Mouse (Mus musculus) midbrain, postnatal 0 days (tissue): ENCODE results near the gene Kynu. TPM values are rescaled to one million over a fixed set of nuclear protein-coding genes. Genes with fewer than 3 reads are reported as not detected.

Source experiments
- ATAC-seq: fragments of 200-750 bp; cut with Nextera tagmentation; 2 replicates; pipeline ENCODE4 v1.8.0; 2017; ENCODE audit warnings: moderate number of reproducible peaks, mild to moderate bottlenecking, moderate TSS enrichment, moderate library complexity; ENCODE audit not compliant: low FRiP score
- DNase-seq: peaks from one replicate; pipeline ENCODE4 v3.0.0-alpha.2; 2015; ENCODE audit warnings: low spot score
- H3K27ac ChIP-seq: fragments of 300-500 bp; sonication (generic); 2 replicates; pipeline ENCODE4 v1.5.1; 2014; ENCODE audit warnings: low read depth, mild to moderate bottlenecking, low read length, mixed read lengths
- H3K27me3 ChIP-seq: fragments of 300-500 bp; sonication (generic); 2 replicates; pipeline ENCODE4 v1.6.1; 2014; ENCODE audit warnings: low read length, control low read depth, mixed read lengths; ENCODE audit not compliant: insufficient read depth
- H3K36me3 ChIP-seq: fragments of 300-500 bp; sonication (generic); 2 replicates; pipeline ENCODE4 v1.6.1; 2014; ENCODE audit warnings: low read length, control low read depth, mixed read lengths; ENCODE audit not compliant: insufficient read depth
- H3K4me1 ChIP-seq: fragments of 300-500 bp; sonication (generic); 2 replicates; pipeline ENCODE4 v1.6.1; 2014; ENCODE audit warnings: mild to moderate bottlenecking, control low read depth, antibody characterized with exemption, low read length, mixed read lengths; ENCODE audit not compliant: insufficient read depth
- H3K4me2 ChIP-seq: fragments of 300-500 bp; sonication (generic); 2 replicates; pipeline ENCODE4 v1.6.1; 2014; ENCODE audit warnings: low read depth, mild to moderate bottlenecking, low read length, mixed read lengths; ENCODE audit not compliant: poor library complexity, severe bottlenecking
- H3K4me3 ChIP-seq: fragments of 300-500 bp; sonication (generic); 2 replicates; pipeline ENCODE4 v1.5.1; 2014; ENCODE audit warnings: low read depth, mild to moderate bottlenecking, low read length, moderate library complexity
- H3K9ac ChIP-seq: fragments of 300-500 bp; sonication (generic); replicated peaks from 2 replicates; pipeline ENCODE4 v1.6.1; 2014; ENCODE audit warnings: mild to moderate bottlenecking, low read length, moderate library complexity, mixed read lengths; ENCODE audit not compliant: poor library complexity, severe bottlenecking
- H3K9me3 ChIP-seq: fragments of 300-500 bp; sonication (generic); 2 replicates; pipeline ENCODE4 v1.6.1; 2016; ENCODE audit warnings: low read length, control low read depth
- CTCF ChIP-seq: IDR thresholded peaks from 2 replicates; pipeline ENCODE4 v1.5.1; 2016; ENCODE audit warnings: antibody characterized with exemption, mild to moderate bottlenecking
- WGBS: fragments of 180-500 bp; shearing (Covaris S2); extraction: QIAGEN DNeasy Blood & Tissue Kit; methylation state at CpG from one replicate; pipeline ENCODE4 v1.1.7; 2014; 5-methylcytosine and 5-hydroxymethylcytosine counted together
- polyA plus RNA-seq: library from polyadenylated mRNA; unstranded; fragments of >200 nt; fragmentation: Nextera tagmentation; extraction: Ambion mirVana; gene quantifications from 2 replicates; pipeline ENCODE4 v1.2.1, GENCODE M21; 2015
- total RNA-seq: library from RNA; depleted of rRNA; stranded (reverse); fragments of >200 nt; gene quantifications from 2 replicates; pipeline ENCODE4 v1.2.3, GENCODE M21; 2014; rRNA removed

Kynu gene
- total RNA-seq (not detected in 2 replicates), polyA plus RNA-seq (0.11 and 0.16 TPM in 2 replicates)

DNA sequence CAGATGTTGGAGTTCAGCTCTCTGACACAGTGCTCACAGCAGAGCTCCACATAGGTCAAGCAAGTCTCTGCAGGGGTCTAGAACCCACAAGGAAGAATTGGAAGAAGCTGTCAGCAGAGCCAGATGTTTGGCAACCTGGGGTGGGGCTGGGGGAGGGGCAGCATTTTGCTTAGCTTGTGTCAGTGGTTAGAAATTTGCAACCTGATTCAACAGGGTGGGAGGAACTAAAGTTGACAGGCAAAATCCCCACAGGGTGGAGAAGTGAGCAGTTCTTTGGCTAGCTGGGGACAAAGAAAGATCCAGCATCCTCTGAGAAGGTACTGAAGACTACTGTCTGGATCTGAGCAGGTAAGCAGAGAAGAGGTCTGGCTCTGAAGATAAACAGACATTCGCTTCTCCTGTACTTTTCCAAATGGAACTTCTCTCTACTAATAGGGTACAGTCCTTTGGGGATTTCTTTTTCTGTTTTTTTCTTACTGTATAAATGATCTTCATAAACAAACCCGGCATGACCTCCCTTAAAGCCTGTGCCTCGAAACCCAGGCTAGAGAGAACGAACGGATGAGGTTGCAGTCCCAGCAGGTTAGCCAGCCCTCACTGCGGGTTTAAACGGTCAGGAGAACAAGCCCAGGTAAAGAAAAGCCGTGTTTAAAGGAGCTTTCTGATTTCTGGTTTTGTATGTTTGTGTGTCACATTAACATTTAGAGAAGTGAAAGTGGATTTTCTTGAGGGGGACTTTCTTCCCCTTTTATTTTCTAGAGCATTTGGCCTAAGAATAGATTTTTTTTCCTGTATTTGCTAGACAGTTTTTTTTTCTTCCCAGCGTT lies at the start of gene Kynu:
Gene Kynu (plus strand): TSS at position 268 of the 827 bp plus-strand sequence.
- DNase-seq = no peak
- WGBS = 40% methylated on average over 9 of the region's 9 CpGs

DNA sequence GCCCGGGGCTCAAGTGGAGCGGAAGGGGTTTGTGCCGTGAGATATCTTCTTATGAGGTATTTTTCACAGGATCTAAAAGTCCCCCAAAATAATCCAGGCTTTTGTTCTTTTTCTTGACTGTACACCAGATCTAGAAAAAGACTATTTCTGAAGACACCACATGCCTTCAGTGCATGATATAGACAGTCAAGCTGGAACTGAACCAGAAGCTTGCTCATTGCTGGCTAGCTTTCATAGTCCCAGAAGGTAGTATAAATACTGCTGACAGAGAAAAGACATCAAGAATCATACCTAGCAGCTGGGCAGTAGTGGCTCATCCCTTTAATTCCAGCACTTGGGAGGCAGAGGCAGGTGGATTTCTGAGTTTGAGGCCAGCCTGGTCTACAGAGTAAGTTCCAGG lies 48.9 kb upstream of the Kynu start:
- H3K4me2 ChIP-seq = no peak overlapping the region
- no peaks in the 10 kb centered on the region for H3K4me1 ChIP-seq
- no peak overlapping the region for H3K27ac ChIP-seq
- H3K9ac ChIP-seq = no peak overlapping the region
- H3K4me3 ChIP-seq = no peak overlapping the region
- no peaks in the 10 kb centered on the region for H3K27me3 ChIP-seq
- no peaks in the 10 kb centered on the region for H3K9me3 ChIP-seq
- TF ChIP-seq CTCF = no peak
- no peak for ATAC-seq
- DNase-seq = no peak
- no peaks in the 10 kb centered on the region for H3K36me3 ChIP-seq
- WGBS = 96% methylated on average over 3 of the region's 3 CpGs

More for the DNA sequence above, at the start of gene Kynu:
- Histone ChIP-seq H3K4me1 (no peaks in the 10 kb centered on the region), H3K9me3 (no peaks in the 10 kb centered on the region), H3K27ac (no peak within 1 kb of the TSS), H3K4me2 (no peak within 1 kb of the TSS), H3K36me3 (no peaks in the 10 kb centered on the region), H3K27me3 (no peaks in the 10 kb centered on the region), H3K4me3 (no peak within 1 kb of the TSS), H3K9ac (no peak within 1 kb of the TSS)
- no peak for ATAC-seq
- TF ChIP-seq CTCF = no peak

DNA sequence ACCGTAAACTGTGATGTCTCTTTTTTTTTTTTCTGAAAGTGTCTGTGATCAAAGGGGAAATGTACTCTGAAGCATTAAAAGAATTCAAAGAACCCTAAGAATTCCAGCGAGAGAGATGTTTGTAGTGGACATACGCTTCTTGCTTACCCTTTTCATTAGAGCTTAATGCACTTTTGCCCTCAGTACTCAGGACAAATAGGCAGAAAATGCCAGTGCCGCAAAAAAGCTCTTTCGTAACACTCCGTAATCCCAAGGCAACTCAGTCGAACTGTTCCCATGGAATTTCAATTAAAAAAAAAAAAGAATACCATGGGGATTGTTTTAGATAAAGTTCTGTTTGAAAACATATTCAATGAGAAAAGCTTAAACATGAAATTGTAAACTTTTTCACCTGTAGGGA lies 41.3 kb upstream of the Kynu start:
- no peaks in the 10 kb centered on the region for H3K36me3 ChIP-seq
- TF ChIP-seq CTCF = no peak
- H3K4me1 ChIP-seq = no peaks in the 10 kb centered on the region
- no peak for DNase-seq
- no peaks in the 10 kb centered on the region for H3K9me3 ChIP-seq
- no peak overlapping the region for H3K4me2 ChIP-seq
- 11% methylated on average over 7 of the region's 7 CpGs for WGBS
- H3K4me3 ChIP-seq = no peak overlapping the region
- H3K27me3 ChIP-seq = no peaks in the 10 kb centered on the region
- ATAC-seq = no peak
- H3K27ac ChIP-seq = no peak overlapping the region
- no peak overlapping the region for H3K9ac ChIP-seq

DNA sequence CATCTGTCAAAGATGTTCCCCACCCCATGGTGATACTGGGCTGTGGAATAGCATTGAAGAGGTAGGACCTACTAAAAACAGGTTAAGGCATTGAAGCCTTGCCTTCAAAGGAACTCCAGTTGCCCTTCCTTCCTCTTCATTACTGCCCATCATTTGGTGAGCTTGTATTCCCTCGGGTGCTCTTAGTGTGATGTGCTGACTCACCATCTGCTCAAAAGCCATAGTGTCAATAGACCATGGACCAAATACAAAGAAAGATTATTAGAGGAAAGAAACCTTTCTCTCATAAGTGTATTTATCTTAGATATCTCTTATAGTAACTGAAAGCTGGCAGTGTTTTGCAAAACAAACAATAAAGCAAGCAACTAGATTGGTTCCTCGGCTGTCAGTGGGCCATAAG lies 20.7 kb upstream of the Kynu start:
- Histone ChIP-seq H3K4me1 (no peaks in the 10 kb centered on the region), H3K36me3 (no peaks in the 10 kb centered on the region), H3K27me3 (no peaks in the 10 kb centered on the region), H3K27ac (no peak overlapping the region), H3K4me2 (no peak overlapping the region), H3K4me3 (no peak overlapping the region), H3K9ac (no peak overlapping the region), H3K9me3 (no peaks in the 10 kb centered on the region)
- no peak for ATAC-seq
- TF ChIP-seq CTCF = no peak
- DNase-seq = no peak
- WGBS = 87% methylated on average over 2 of the region's 2 CpGs

DNA sequence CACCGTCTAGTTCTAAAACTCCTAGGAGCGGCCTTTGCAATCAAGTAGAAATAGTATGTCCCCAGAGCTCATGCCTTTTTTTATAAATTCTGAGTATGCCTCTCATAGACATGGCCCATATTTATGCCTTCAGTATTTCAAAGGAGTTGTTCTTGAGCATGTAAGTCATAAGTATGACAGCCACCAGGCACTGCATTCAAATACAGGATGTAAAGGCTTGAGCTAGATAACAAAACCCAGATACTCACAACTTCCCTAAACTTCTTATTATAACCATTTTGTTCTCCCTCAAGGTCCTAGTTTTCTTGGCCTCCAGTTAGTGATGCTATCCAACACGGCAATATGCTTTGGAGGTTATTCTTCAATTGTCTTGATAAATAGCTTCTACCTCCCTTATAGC lies 12.5 kb upstream of the Kynu start:
- no peak overlapping the region for H3K27ac ChIP-seq
- H3K4me3 ChIP-seq = no peak overlapping the region
- H3K9ac ChIP-seq = no peak overlapping the region
- ATAC-seq (no peak), DNase-seq (no peak)
- no peaks in the 10 kb centered on the region for H3K27me3 ChIP-seq
- no peaks in the 10 kb centered on the region for H3K9me3 ChIP-seq
- H3K4me2 ChIP-seq = no peak overlapping the region
- H3K4me1 ChIP-seq = no peaks in the 10 kb centered on the region
- no peak for TF ChIP-seq CTCF
- no peaks in the 10 kb centered on the region for H3K36me3 ChIP-seq
- 92% methylated on average over 3 of the region's 3 CpGs for WGBS

DNA sequence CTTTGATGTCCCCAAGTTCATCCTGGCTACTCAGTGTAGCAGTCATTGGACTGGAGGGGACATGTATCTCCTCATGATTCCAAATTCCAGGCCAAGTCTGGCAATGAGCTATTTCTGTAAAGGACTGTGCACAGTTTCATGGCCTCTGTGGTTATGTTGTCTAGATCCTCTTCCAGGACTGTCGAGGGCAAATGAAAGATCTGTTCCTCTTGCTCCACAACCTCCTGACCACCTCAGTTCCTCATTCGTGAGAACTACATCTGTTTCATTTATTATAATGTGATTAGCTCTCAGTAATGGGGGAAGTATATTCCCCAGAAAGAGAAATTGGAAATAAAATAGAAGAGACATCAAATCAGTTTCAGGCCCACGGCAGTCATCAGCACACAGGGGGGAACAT lies 9.5 kb upstream of the Kynu start:
- Histone ChIP-seq H3K36me3 (no peaks in the 10 kb centered on the region), H3K27ac (no peak overlapping the region), H3K4me1 (no peaks in the 10 kb centered on the region), H3K4me3 (no peak overlapping the region), H3K9me3 (no peaks in the 10 kb centered on the region), H3K9ac (no peak overlapping the region), H3K4me2 (no peak overlapping the region), H3K27me3 (no peaks in the 10 kb centered on the region)
- TF ChIP-seq CTCF = no peak
- WGBS = 90% methylated on average over 3 of the region's 3 CpGs
- no peak for DNase-seq
- no peak for ATAC-seq
